Comparison of ENCODE assay signal across 8 mouse cellular contexts in genomic region chr11:114068390-114068789, GRCm38 (mm10). TPM values are rescaled to one million over a fixed set of nuclear protein-coding genes. Genes with fewer than 3 reads are reported as not detected.
DNase-seq lines count a peak whose midpoint lies in the region; ATAC-seq and TF ChIP-seq lines count a peak whose summit lies in the region.

No protein-coding gene starts in this region.

- H3K36me3 ChIP-seq in liver, embryonic 11.5 days (ENCODE audit: control insufficient read depth, insufficient read depth, low read length) = no peaks in the 10 kb centered on the region
- no peaks in the 10 kb centered on the region for H3K36me3 ChIP-seq in neural tube, embryonic 14.5 days (ENCODE audit: control insufficient read depth, insufficient read depth, low read length)

- no peak overlapping the region for H3K4me2 ChIP-seq in liver, embryonic 11.5 days
- H3K4me2 ChIP-seq in neural tube, embryonic 14.5 days (ENCODE audit: low read depth, low read length) = no peak overlapping the region

- 8% methylated on average over 5 of the region's 5 CpGs for WGBS in liver, embryonic 11.5 days
- WGBS in neural tube, embryonic 14.5 days = under 1% methylated on average over 5 of the region's 5 CpGs

- no peak overlapping the region for H3K4me3 ChIP-seq in gastrocnemius, adult 2 months
- H3K4me3 ChIP-seq in liver, embryonic 11.5 days (ENCODE audit: low read depth, low read length) = no peak overlapping the region
- H3K4me3 ChIP-seq in neural tube, embryonic 14.5 days (ENCODE audit: low read depth, low read length) = no peak overlapping the region

- 0 out of 2 replicates have a peak, but pooled peaks have one; percentile 17 for ATAC-seq in granulocyte monocyte progenitor cell, adult 5-6 weeks (replicated peaks; ENCODE audit: poor library complexity, severe bottlenecking)
- ATAC-seq in liver, embryonic 11.5 days (replicated peaks; ENCODE audit: low FRiP score) = 0 out of 2 replicates have a peak, but pooled peaks have one; percentile 19
- peak; percentile 19; the same call in 1 of the 2 replicates for ATAC-seq in neural tube, embryonic 14.5 days (ENCODE audit: low read depth)

- TF ChIP-seq CTCF in gastrocnemius, adult 2 months (IDR thresholded peaks at IDR 0.05) = peak; percentile 57

- no peaks in the 10 kb centered on the region for H3K9me3 ChIP-seq in liver, embryonic 11.5 days (ENCODE audit: control insufficient read depth, low read length)
- H3K9me3 ChIP-seq in neural tube, embryonic 14.5 days (ENCODE audit: control insufficient read depth, low read length) = no peaks in the 10 kb centered on the region

- intact Hi-C loops in gastrocnemius, adult 2 months (cut with DNase I) = loop anchor here (5.0 to 10.0 kb wide), 2 partner anchors 204 to 214 kb away; no protein-coding TSS in a partner anchor

- peaks cover 56% of the 10 kb centered on the region for H3K27me3 ChIP-seq in liver, embryonic 11.5 days (replicated peaks; ENCODE audit: control insufficient read depth, insufficient read depth, low read length)
- H3K27me3 ChIP-seq in neural tube, embryonic 14.5 days (ENCODE audit: control insufficient read depth, insufficient read depth, low read length) = no peaks in the 10 kb centered on the region

- no peak overlapping the region for H3K27ac ChIP-seq in gastrocnemius, adult 2 months
- no peak overlapping the region for H3K27ac ChIP-seq in liver, embryonic 11.5 days (ENCODE audit: low read depth, low read length)
- no peak overlapping the region for H3K27ac ChIP-seq in neural tube, embryonic 14.5 days (ENCODE audit: low read depth, low read length)

- peak; percentile 42 for DNase-seq in gastrocnemius, adult 2 months
- DNase-seq in gastrocnemius, adult 8-10 months (ENCODE audit: low spot score in 2 of 2) = no peak
- DNase-seq in embryo, embryonic 10.5 days (ENCODE audit: low spot score) = peak; percentile 90
- DNase-seq in kidney, adult 9 months = peak; percentile 33
- peak; percentile 40 for DNase-seq in liver, embryonic 11.5 days (ENCODE audit: low spot score)
- peak; percentile 75 for DNase-seq in testis, postnatal 10 days (ENCODE audit: low spot score)

- peaks cover under 1% of the 10 kb centered on the region; the same call in 1 of the 2 replicates for H3K4me1 ChIP-seq in liver, embryonic 11.5 days (replicated peaks; ENCODE audit: control insufficient read depth, insufficient read depth, low read length)
- H3K4me1 ChIP-seq in neural tube, embryonic 14.5 days (ENCODE audit: control insufficient read depth, insufficient read depth, low read length) = no peaks in the 10 kb centered on the region; the same call in 1 of the 2 replicates

- no peak overlapping the region for H3K9ac ChIP-seq in liver, embryonic 11.5 days (ENCODE audit: low read depth, low read length)
- H3K9ac ChIP-seq in neural tube, embryonic 14.5 days (replicated peaks; ENCODE audit: low read depth, low read length) = no peak overlapping the region

RNA-seq across cellular contexts. Expression of gene Sdk2, which starts 1.5 kb away (rescaled TPM):
- under 1 TPM; 0.23 to 0.84 TPM for total RNA-seq in gastrocnemius, adult 2 months (2021)
- under 1 TPM; 0.19 to 0.58 (median 0.48) TPM for total RNA-seq in gastrocnemius, adult 8-10 months (2022)
- total RNA-seq in granulocyte monocyte progenitor cell, adult 5-6 weeks (2014; fragmentation: Nextera tagmentation) = 0.04 TPM in 1 of 2 replicates, not detected in the other
- total RNA-seq in granulocyte monocyte progenitor cell, adult 5-6 weeks (2017) = not detected in 2 replicates
- 1.4 and 1.9 TPM in 2 replicates for polyA plus RNA-seq in liver, embryonic 11.5 days (2014; fragmentation: Nextera tagmentation; extraction: Ambion mirVana)
- polyA plus RNA-seq in neural tube, embryonic 14.5 days (2014; fragmentation: Nextera tagmentation; extraction: Ambion mirVana) = 4.2 and 5.0 TPM in 2 replicates

Comparison
In these comparisons a context has a peak if more than half of its experiments do, and no peak if none do; other contexts are left out.
1. DNase-seq: peak in gastrocnemius, adult 2 months (single experiment), embryo, embryonic 10.5 days (single experiment), kidney, adult 9 months (single experiment), liver, embryonic 11.5 days (single experiment) and testis, postnatal 10 days (single experiment); none in gastrocnemius, adult 8-10 months (0 of 2).
2. Peak in every context shown above with its lines, with median percentiles within 50 percentile points of each other: ATAC-seq.